Mouse (Mus musculus) adrenal gland (tissue): ENCODE measurements around the gene Mdm2.
"Not testable (repeated sequence)": the region's sequence is repeated elsewhere in the genome, so short reads cannot be mapped to it uniquely, and the experiment has no call there.

Experiments used
- intact Hi-C: fragments of 180-260 bp; cut with DNase I; formaldehyde crosslinking; loops from one replicate; pipeline ENCODE4 v1.15.1; 2025

Mdm2 gene

GRCm38 (mm10) chr10:117714048-117714545 is 3.5 kb upstream of the Mdm2 start:
- intact Hi-C loops = no loop called here

- intact Hi-C loops = no loop called here
Measured at GRCm38 (mm10) chr10:117713466-117713865, 2.9 kb upstream of the Mdm2 start.

- intact Hi-C loops = no loop called here
Measured at GRCm38 (mm10) chr10:117712871-117713270, 2.3 kb upstream of the Mdm2 start.

- intact Hi-C loops = no loop called here
Measured at GRCm38 (mm10) chr10:117712191-117712754, 1.7 kb upstream of the Mdm2 start.

- intact Hi-C loops = no loop called here
Measured at GRCm38 (mm10) chr10:117711408-117711807, 850 bp upstream of the Mdm2 start.

- intact Hi-C loops = no loop called here
Measured at GRCm38 (mm10) chr10:117709930-117710603, 491 bp downstream of the Mdm2 start.

- intact Hi-C loops = no loop called here
Measured at GRCm38 (mm10) chr10:117709326-117709830, 1.2 kb downstream of the Mdm2 start.

GRCm38 (mm10) chr10:117708856-117709255 is 1.7 kb downstream of the Mdm2 start:
- intact Hi-C loops = no loop called here

- intact Hi-C loops = no loop called here
Measured at GRCm38 (mm10) chr10:117708376-117708775, 2.2 kb downstream of the Mdm2 start.

- intact Hi-C loops = no loop called here
Measured at GRCm38 (mm10) chr10:117707114-117707838, 3.3 kb downstream of the Mdm2 start.

GRCm38 (mm10) chr10:117706440-117706839 is 4.1 kb downstream of the Mdm2 start:
- intact Hi-C loops = no loop called here

GRCm38 (mm10) chr10:117705806-117706205 is 4.8 kb downstream of the Mdm2 start:
- intact Hi-C loops = no loop called here

GRCm38 (mm10) chr10:117704964-117705335 is 5.6 kb downstream of the Mdm2 start:
- intact Hi-C loops = no loop called here

- intact Hi-C loops = not testable (repeated sequence)
Measured at GRCm38 (mm10) chr10:117704314-117704963, 6.1 kb downstream of the Mdm2 start.

GRCm38 (mm10) chr10:117703506-117703905 is 7.1 kb downstream of the Mdm2 start:
- intact Hi-C loops = no loop called here

- intact Hi-C loops = no loop called here
Measured at GRCm38 (mm10) chr10:117702024-117702833, 8.3 kb downstream of the Mdm2 start.

- intact Hi-C loops = no loop called here
Measured at GRCm38 (mm10) chr10:117701034-117701829, 9.3 kb downstream of the Mdm2 start.

GRCm38 (mm10) chr10:117700450-117700849 is 10.1 kb downstream of the Mdm2 start:
- intact Hi-C loops = no loop called here

GRCm38 (mm10) chr10:117699914-117700313 is 10.6 kb downstream of the Mdm2 start:
- intact Hi-C loops = loop anchor here (10.0 kb wide), 1 partner anchor 345 kb away; no protein-coding TSS in a partner anchor
